Mouse (Mus musculus) liver, embryonic 12.5 days (tissue): ENCODE measurements around the gene Lnx2. TPM values are rescaled to one million over a fixed set of nuclear protein-coding genes. Genes with fewer than 3 reads are reported as not detected.

ENCODE experiments used
- ATAC-seq: fragments of 200-750 bp; cut with Nextera tagmentation; 2 replicates; pipeline ENCODE4 v1.8.0; 2017; ENCODE audit warnings: moderate number of reproducible peaks, mild to moderate bottlenecking, moderate library complexity
- H3K27ac ChIP-seq: fragments of 300-500 bp; sonication (generic); 2 replicates; pipeline ENCODE4 v1.5.1; 2016; ENCODE audit warnings: mild to moderate bottlenecking
- H3K27me3 ChIP-seq: fragments of 300-500 bp; sonication (generic); replicated peaks from 2 replicates; pipeline ENCODE4 v1.6.1; 2016; ENCODE audit warnings: mild to moderate bottlenecking, moderate library complexity
- H3K36me3 ChIP-seq: fragments of 300-500 bp; sonication (generic); 2 replicates; pipeline ENCODE4 v1.6.1; 2016; ENCODE audit warnings: mild to moderate bottlenecking, moderate library complexity
- H3K4me1 ChIP-seq: fragments of 300-500 bp; sonication (generic); 2 replicates; pipeline ENCODE4 v1.6.1; 2016
- H3K4me2 ChIP-seq: fragments of 300-500 bp; sonication (generic); 2 replicates; pipeline ENCODE4 v1.6.1; 2016; ENCODE audit warnings: mild to moderate bottlenecking, moderate library complexity
- H3K4me3 ChIP-seq: fragments of 300-500 bp; sonication (generic); 2 replicates; pipeline ENCODE4 v1.5.1; 2016; ENCODE audit warnings: mild to moderate bottlenecking, moderate library complexity
- H3K9ac ChIP-seq: fragments of 300-500 bp; sonication (generic); 2 replicates; pipeline ENCODE4 v1.6.1; 2016; ENCODE audit warnings: mild to moderate bottlenecking, moderate library complexity
- H3K9me3 ChIP-seq: fragments of 300-500 bp; sonication (generic); replicated peaks from 2 replicates; pipeline ENCODE4 v1.6.1; 2016; ENCODE audit warnings: mild to moderate bottlenecking, moderate library complexity
- WGBS: fragments of 180-500 bp; shearing (Covaris S2); methylation state at CpG from one replicate; pipeline ENCODE4 v1.1.7; 2016; ENCODE audit not compliant: insufficient replicate concordance; 5-methylcytosine and 5-hydroxymethylcytosine counted together
- polyA plus RNA-seq: library from polyadenylated mRNA; unstranded; fragments of >200 nt; fragmentation: Nextera tagmentation; extraction: Ambion mirVana; gene quantifications from 2 replicates; pipeline ENCODE4 v1.2.1, GENCODE M21; 2016

The Lnx2 gene
- polyA plus RNA-seq, 1 experiment from 2014 or later = 6.5 TPM

GRCm38 (mm10) chr5:147043240-147043844, 33.0 kb downstream of the Lnx2 start:
- ATAC-seq = no peak
- WGBS = 73% methylated on average over 15 of the region's 15 CpGs
- H3K27me3 ChIP-seq = no peaks in the 10 kb centered on the region
- no peak overlapping the region for H3K9ac ChIP-seq
- no peak overlapping the region for H3K4me3 ChIP-seq
- H3K4me1 ChIP-seq = peaks cover under 1% of the 10 kb centered on the region; the same call in 1 of the 2 replicates
- peaks cover 26% of the 10 kb centered on the region for H3K36me3 ChIP-seq
- H3K27ac ChIP-seq = no peak overlapping the region
- H3K9me3 ChIP-seq = no peaks in the 10 kb centered on the region
- H3K4me2 ChIP-seq = no peak overlapping the region

- Histone ChIP-seq H3K4me3 (no peak overlapping the region), H3K9ac (no peak overlapping the region), H3K4me1 (peaks cover 10% of the 10 kb centered on the region), H3K36me3 (peaks cover 26% of the 10 kb centered on the region), H3K4me2 (no peak overlapping the region), H3K27me3 (no peaks in the 10 kb centered on the region), H3K27ac (no peak overlapping the region), H3K9me3 (no peaks in the 10 kb centered on the region)
- WGBS = 84% methylated on average over 40 of the region's 40 CpGs
- ATAC-seq = no peak
These were observed 34.1 kb downstream of the Lnx2 start for GRCm38 (mm10) chr5:147041965-147042937.

DNA sequence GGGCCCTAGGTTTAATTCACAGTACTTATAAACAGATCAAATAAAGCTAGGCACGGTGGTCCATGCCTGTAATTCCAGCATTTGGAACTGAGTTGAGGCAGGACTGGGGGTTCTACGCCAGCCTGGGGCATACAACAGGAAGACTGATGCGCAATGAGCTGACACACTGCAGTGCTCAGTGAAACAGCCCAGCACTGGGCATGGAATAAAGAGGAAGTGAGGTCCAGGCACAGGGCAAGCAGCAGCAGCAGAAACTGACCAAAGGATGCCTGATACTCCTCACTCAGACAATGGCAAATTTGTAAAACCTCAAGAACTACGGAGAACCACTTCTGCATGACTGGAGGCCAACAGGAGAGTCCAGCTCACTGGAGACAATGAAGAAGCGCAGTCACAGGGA, 37.0 kb downstream of the Lnx2 start:
- H3K9ac ChIP-seq = no peak overlapping the region
- H3K27ac ChIP-seq = no peak overlapping the region
- ATAC-seq = no peak
- H3K9me3 ChIP-seq = no peaks in the 10 kb centered on the region
- no peak overlapping the region for H3K4me2 ChIP-seq
- WGBS = 63% methylated on average over 5 of the region's 5 CpGs
- peaks cover 26% of the 10 kb centered on the region for H3K36me3 ChIP-seq
- peaks cover 13% of the 10 kb centered on the region for H3K4me1 ChIP-seq
- no peaks in the 10 kb centered on the region for H3K27me3 ChIP-seq
- no peak overlapping the region for H3K4me3 ChIP-seq

DNA sequence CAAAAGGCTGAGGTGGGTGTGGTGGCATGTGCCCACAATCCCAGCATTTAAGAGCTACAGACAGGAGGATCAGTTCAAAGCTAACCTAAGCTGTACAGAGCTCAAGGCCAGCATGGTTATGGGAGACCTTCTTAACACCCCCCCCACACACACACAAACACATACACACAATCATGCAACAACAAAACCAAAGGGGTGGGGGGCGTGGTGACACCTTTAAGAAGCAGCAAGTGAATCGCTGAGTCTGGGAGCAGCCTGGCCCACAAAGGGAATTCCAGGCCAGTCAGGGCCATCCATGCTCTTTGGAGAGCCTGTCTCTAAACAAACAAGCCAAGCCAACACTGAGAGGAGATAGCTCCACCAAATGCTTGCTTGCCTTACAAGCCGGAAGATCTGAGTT, 38.8 kb downstream of the Lnx2 start:
- peaks cover 33% of the 10 kb centered on the region for H3K36me3 ChIP-seq
- no peaks in the 10 kb centered on the region for H3K27me3 ChIP-seq
- H3K4me2 ChIP-seq = peak overlapping the region; percentile 10; the same call in 1 of the 2 replicates
- H3K4me3 ChIP-seq = no peak overlapping the region
- no peak for ATAC-seq
- WGBS = 63% methylated on average over 3 of the region's 3 CpGs
- no peaks in the 10 kb centered on the region for H3K9me3 ChIP-seq
- peaks cover 13% of the 10 kb centered on the region for H3K4me1 ChIP-seq
- H3K27ac ChIP-seq = no peak overlapping the region
- no peak overlapping the region for H3K9ac ChIP-seq

GRCm38 (mm10) chr5:147036661-147037060, 39.7 kb downstream of the Lnx2 start:
- no peak for ATAC-seq
- Histone ChIP-seq H3K4me3 (no peak overlapping the region), H3K27me3 (no peaks in the 10 kb centered on the region), H3K4me1 (peaks cover 13% of the 10 kb centered on the region), H3K9ac (no peak overlapping the region), H3K4me2 (no peak overlapping the region), H3K36me3 (peaks cover 37% of the 10 kb centered on the region), H3K9me3 (no peaks in the 10 kb centered on the region), H3K27ac (no peak overlapping the region)
- WGBS = 76% methylated on average over 5 of the region's 5 CpGs

DNA sequence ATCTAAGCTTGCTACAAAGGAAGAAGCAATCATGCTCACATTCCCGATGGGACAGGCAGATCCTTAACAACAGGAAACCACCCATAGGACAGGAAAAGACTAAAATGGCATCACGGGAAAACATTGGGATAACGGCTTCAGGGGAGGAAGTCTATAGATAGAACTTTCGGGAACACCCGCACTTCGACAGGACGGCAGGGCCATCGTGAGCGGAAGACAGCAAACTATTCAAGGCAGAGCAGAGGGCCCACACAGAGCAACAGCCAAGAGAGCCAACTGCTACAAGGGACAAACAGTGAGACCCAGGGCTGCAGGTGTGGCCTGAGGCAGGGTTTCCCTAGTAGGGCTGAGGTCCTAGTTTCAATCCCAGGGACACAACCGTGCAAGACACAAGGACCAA, 40.4 kb downstream of the Lnx2 start:
- WGBS = 61% methylated on average over 10 of the region's 10 CpGs

DNA sequence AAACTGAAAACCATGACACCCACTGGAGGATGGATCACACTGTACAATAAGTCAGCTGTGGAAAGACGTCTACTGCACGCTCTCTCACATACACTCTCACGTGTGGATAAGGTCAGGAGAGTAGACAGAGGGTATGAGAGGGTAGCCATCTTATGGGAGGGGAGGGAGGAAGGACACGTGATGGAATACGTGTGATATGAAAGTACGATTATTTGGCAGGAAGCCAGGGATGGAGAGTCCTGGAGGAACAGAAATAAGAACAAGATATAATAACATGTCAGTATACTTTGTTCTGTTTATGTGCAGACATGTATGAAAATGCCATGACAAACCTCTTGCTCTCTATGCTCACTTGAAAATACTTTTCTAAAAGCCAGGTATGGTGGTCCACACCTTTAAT, 41.1 kb downstream of the Lnx2 start:
- H3K27me3 ChIP-seq = no peaks in the 10 kb centered on the region
- WGBS = 80% methylated on average over 6 of the region's 6 CpGs
- no peak for ATAC-seq
- H3K9ac ChIP-seq = no peak overlapping the region
- peaks cover 38% of the 10 kb centered on the region for H3K36me3 ChIP-seq
- peaks cover 13% of the 10 kb centered on the region for H3K4me1 ChIP-seq
- no peak overlapping the region for H3K4me3 ChIP-seq
- no peak overlapping the region for H3K4me2 ChIP-seq
- no peaks in the 10 kb centered on the region for H3K9me3 ChIP-seq
- H3K27ac ChIP-seq = no peak overlapping the region

More for the DNA sequence above, 40.4 kb downstream of the Lnx2 start:
- no peak for ATAC-seq
- Histone ChIP-seq H3K27ac (no peak overlapping the region), H3K4me3 (no peak overlapping the region), H3K9me3 (no peaks in the 10 kb centered on the region), H3K27me3 (no peaks in the 10 kb centered on the region), H3K4me2 (no peak overlapping the region), H3K4me1 (peaks cover 13% of the 10 kb centered on the region), H3K36me3 (peaks cover 37% of the 10 kb centered on the region), H3K9ac (no peak overlapping the region)

- Histone ChIP-seq H3K4me1 (peaks cover 13% of the 10 kb centered on the region), H3K36me3 (peaks cover 33% of the 10 kb centered on the region), H3K4me3 (no peak overlapping the region), H3K27ac (no peak overlapping the region), H3K4me2 (no peak overlapping the region), H3K27me3 (no peaks in the 10 kb centered on the region), H3K9me3 (no peaks in the 10 kb centered on the region), H3K9ac (no peak overlapping the region)
- no peak for ATAC-seq
- WGBS = 79% methylated on average over 12 of the region's 12 CpGs
These were observed 42.1 kb downstream of the Lnx2 start for GRCm38 (mm10) chr5:147034283-147034682.

- WGBS = 87% methylated on average over 13 of the region's 13 CpGs
- H3K27ac ChIP-seq = no peak overlapping the region
- H3K9me3 ChIP-seq = no peaks in the 10 kb centered on the region
- H3K4me3 ChIP-seq = no peak overlapping the region
- H3K36me3 ChIP-seq = peaks cover 44% of the 10 kb centered on the region
- ATAC-seq = no peak
- H3K4me2 ChIP-seq = no peak overlapping the region
- H3K4me1 ChIP-seq = peaks cover 11% of the 10 kb centered on the region
- no peaks in the 10 kb centered on the region for H3K27me3 ChIP-seq
- no peak overlapping the region for H3K9ac ChIP-seq
These were observed 43.2 kb downstream of the Lnx2 start for GRCm38 (mm10) chr5:147033155-147033554.

- Histone ChIP-seq H3K4me2 (no peak overlapping the region), H3K9ac (no peak overlapping the region), H3K36me3 (peaks cover 63% of the 10 kb centered on the region), H3K27me3 (no peaks in the 10 kb centered on the region), H3K4me3 (no peak overlapping the region), H3K27ac (no peak overlapping the region), H3K4me1 (no peaks in the 10 kb centered on the region), H3K9me3 (no peaks in the 10 kb centered on the region)
- no peak for ATAC-seq
- WGBS = 84% methylated on average over 14 of the region's 14 CpGs
These were observed 45.1 kb downstream of the Lnx2 start for GRCm38 (mm10) chr5:147031281-147031680.

DNA sequence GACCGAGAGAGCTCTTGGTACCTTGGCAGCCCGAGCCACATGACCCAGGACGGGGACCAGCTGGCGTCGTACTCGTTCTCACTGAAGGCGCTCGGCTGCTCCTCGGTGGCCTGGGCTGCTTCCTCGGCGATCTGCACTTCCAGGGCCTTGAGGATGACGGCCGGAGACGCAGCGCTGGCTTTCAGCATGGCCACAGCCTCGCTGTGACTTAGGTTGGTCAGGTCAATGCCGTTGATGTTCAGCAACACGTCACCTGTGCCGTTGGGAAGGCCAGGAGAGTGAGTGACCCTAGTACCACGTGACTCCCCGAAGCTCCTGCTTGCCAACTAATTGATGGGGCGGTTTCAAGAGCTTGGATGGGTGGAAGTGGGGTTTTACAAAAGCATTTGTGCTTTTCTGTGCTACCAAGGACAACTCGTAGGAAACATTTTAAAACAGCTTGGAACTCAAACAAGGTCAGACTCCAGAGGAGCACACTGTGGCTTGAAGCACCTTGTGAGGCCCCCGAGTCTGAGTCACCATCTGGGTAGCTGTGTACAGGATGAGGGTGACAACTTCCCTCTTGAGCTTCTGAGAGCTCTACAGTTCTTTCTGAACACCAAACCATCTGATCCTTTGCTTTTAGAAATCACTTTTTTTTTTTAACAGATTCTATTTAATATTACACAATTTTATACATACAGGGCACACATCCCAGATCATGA, 51.9 kb downstream of the Lnx2 start:
- H3K4me1 ChIP-seq = no peaks in the 10 kb centered on the region
- no peak overlapping the region for H3K9ac ChIP-seq
- no peaks in the 10 kb centered on the region for H3K27me3 ChIP-seq
- ATAC-seq = no peak
- H3K4me2 ChIP-seq = no peak overlapping the region
- H3K9me3 ChIP-seq = no peaks in the 10 kb centered on the region
- peaks cover 79% of the 10 kb centered on the region for H3K36me3 ChIP-seq
- no peak overlapping the region for H3K4me3 ChIP-seq
- 81% methylated on average over 24 of the region's 24 CpGs for WGBS
- H3K27ac ChIP-seq = no peak overlapping the region
